Mouse (Mus musculus) fat pad, adult 2 months (tissue): ENCODE measurements at regions not wholly inside any gene's neighbourhood (a gene's known extent, or its start where the extent isn't known, plus 50 kb on each side); places are given as distances from the start of the nearest gene placed in this dataset.

Source experiments
- DNase-seq: peaks from one replicate; pipeline ENCODE4 v3.0.0-alpha.2; 2011; ENCODE audit warnings: low read depth, low spot score; ENCODE audit errors: extremely low read depth

GRCm38 (mm10) chr13:43965256-43965905 lies 180.8 kb downstream of the Cd83 start:
- no peak for DNase-seq

GRCm38 (mm10) chr13:43967516-43967915 lies 182.9 kb downstream of the Cd83 start:
- DNase-seq: no peak

DNA sequence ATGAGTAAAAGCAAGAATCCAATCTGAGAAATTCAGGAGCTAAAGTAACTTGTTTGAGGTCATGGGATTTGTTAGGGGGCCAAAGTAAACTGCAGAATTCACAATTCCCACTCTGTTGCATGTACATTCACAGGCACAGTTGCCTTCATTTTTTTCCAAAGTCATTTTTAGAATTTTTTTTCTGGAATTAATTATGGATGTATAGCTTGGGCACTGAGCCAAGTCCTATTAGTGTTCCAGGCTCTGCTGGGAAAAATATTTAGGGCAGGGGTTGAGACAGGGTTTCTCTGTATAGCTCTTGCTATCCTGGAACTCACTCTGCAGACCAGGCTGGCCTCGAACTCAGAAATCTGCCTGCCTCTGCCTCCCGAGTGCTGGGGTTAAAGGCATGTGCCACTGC lies 188.3 kb downstream of the Cd83 start:
- DNase-seq: no peak

GRCm38 (mm10) chr13:43975281-43975680 lies 190.7 kb downstream of the Cd83 start:
- no peak for DNase-seq

- no peak for DNase-seq
These were observed 191.2 kb downstream of the Cd83 start for GRCm38 (mm10) chr13:43975801-43976200.

DNA sequence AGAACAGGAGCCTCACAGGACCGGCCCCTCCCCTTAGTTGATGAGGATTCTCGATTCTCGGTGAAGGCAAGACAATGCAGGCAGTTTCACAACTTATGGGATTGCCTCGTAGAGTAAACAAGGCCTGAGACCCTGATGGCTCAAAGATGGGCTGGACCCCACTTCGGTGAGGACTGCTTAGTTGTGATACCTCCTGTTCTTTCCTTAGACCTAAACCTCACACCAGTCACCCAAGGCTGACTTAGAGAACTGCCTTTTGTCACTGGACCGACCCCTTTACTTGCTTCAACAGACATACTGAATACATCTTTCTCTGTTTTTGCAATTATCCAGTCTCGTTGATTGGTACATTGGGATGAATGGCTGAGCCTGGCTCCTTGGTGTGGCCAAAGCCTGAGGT lies 192.1 kb downstream of the Cd83 start:
- DNase-seq: no peak

DNA sequence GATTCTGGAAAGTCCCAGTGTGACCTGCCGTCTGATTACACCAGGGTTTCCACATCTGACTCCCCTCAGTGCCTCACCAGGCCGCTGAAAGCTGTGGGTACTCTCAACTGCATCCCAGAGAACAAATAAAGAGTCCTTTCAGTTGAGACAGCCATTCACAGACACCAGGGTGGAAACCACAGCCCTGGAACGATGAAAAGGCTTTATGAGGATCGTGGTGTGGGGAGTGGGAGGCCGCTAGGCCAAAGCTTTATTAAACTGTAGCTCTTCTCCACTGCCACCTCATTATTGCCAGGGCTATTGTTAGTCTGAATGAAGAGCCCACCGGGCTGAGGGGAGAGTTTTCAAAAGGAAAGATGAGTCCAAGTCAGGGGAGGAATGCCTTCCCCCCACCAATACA lies 202.8 kb downstream of the Cd83 start:
- no peak for DNase-seq

DNA sequence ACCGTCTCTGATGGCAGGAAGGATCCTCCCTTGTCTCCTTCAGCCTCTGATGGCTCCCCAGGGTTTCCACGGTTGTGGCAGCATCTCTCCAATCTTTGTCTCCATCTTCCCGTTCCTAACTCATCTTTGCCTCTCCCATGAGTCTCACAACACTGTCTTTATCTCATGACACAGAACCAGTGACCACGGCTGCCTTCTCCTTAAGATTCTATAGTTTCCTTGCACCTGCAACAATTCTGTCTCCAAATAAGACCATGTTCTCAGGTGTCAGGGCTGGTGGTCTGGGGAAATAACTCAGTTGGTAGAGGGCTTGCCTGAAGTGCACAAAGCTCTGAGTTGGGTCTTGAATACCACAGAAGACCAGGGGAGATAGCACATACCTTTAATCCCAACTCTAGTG lies 203.8 kb downstream of the Cd83 start:
- no peak for DNase-seq

GRCm38 (mm10) chr13:43990281-43991101 lies 205.9 kb downstream of the Cd83 start:
- DNase-seq: peak; percentile 2

DNA sequence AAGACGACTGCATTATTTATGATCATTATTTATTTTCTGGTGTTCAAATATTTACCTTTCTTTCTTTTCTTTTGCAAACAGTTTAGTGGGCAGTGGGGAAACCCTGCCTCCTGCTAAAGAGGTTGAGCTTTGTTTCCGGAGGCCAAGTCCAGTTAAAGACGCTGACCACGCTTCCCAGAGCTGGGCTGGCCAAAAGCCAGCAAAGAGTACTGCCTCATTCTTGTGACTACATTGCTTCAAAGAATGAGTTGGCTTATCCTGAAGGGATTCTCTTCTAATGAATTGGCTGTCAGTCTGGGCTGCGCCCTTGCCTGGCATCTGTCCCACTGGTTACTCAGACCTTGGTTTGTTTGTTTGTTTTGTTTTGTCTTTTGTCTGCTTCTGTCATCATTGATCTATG lies 207.2 kb downstream of the Cd83 start:
- peak; percentile 1 for DNase-seq

- DNase-seq: no peak
These were observed 208.4 kb downstream of the Cd83 start for GRCm38 (mm10) chr13:43992968-43993367.

GRCm38 (mm10) chr13:43994361-43994760 lies 209.8 kb downstream of the Cd83 start:
- DNase-seq: no peak

GRCm38 (mm10) chr13:43995623-43996022 lies 211.0 kb downstream of the Cd83 start:
- no peak for DNase-seq

- DNase-seq: no peak
These were observed 217.4 kb downstream of the Cd83 start for GRCm38 (mm10) chr13:44001861-44002545.

DNA sequence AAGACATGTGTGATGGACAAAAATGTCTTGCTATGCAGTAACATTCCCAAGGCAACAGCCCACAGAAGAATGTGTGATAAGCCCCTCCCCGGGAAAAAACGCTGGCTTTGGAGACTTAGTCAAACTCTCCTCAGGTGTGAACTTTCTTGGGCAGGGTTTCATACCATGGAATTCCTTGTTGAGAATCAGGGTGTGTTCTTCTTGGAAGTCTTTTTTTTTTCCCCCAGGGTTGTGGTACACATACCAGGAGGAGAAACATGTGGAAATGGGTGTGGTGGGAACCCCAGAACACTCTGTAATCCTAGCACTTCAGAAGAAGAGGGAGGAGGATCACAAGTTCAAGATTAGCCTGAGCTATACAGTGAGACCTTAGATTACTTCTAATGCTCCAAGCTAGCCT lies 228.3 kb downstream of the Cd83 start:
- DNase-seq: no peak

GRCm38 (mm10) chr13:44018489-44019303 lies 234.1 kb downstream of the Cd83 start:
- DNase-seq: no peak

- no peak for DNase-seq
These were observed 234.7 kb downstream of the Cd83 start for GRCm38 (mm10) chr13:44019304-44019583.

DNA sequence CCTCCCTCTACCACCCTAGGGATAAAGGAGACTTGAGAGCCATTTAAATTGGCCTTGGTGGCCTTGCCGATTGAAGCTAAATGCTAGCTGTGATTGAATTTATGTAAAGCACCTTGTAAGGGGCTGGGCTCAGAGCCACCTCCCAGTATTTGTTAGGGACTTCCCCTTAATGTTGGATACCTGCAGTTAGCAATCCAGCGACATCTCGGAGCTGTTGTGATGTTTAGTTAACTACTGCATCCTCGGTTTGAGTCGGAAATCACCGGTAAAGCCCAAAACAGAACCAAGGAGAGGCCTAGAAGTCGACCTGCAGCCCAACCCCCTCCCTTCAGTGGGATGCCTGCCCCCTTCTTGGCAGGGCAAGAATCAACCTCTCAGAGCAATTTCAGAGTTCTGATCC lies 236.3 kb downstream of the Cd83 start:
- no peak for DNase-seq

GRCm38 (mm10) chr13:44022106-44022505 lies 237.5 kb downstream of the Cd83 start:
- no peak for DNase-seq

DNA sequence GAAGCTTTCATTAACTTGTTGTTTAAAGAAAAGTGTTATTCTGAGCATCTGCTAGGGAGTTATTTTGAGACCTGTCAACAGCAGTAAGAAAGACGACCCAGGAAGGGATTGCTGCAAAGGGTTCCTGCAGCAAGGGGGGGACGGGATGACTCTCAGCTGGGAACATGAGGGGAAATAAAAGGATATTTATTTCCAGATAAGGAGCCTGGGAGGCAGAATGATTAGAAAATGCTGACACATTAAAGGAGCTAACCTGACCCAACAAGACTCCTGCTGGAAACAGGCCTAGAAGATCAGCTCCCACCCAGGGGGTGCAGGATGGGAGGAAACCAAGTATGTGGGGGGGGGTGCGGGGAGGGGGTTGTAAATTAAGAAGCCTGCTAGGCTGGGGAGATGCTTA lies 240.0 kb downstream of the Cd83 start:
- no peak for DNase-seq
